Comparison of ENCODE assay signal across 8 mouse cellular contexts in the genomic region with DNA sequence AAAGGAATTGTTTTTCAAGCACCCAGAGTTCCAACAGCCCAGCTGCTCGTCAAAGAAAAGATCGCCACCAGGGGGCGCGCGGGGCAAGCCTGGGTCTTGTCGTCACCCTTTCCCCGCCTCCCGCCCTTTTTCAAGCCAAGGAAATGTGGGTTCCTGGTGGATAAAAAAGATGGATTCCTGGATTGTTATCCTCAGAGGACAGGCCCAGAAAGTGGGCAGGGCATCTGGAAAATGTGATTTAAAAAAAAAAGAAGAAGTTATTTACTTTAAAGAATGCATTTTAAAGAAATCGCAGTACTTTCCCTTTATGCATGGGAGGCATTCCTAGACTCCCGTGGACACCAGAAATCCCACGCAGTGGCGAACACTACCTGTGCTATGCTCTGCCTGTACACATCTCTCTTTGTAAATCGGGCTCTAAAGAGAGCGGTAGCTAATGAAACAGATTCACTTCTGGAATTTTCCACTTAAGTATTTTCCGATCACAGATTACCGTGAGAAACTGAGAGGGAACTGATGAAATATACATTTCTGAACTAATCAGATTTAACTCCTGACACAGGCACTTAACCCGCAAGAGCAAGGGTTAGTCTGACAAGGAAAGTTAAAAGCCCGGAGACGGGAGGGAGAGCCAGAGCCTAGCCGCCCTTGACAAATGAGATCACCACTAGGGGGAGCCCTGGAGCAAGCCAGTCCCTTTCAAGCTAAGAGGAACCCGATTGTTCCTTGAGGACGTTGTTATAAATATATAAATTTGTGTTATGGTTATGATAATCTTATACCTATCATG. TPM values are rescaled to one million over a fixed set of nuclear protein-coding genes. Genes with fewer than 3 reads are reported as not detected.
DNase-seq lines count a peak whose midpoint lies in the region; ATAC-seq and TF ChIP-seq lines count a peak whose summit lies in the region.

No protein-coding gene starts in this region.

- no peaks in the 10 kb centered on the region for H3K9me3 ChIP-seq in embryonic facial prominence, embryonic 13.5 days
- H3K9me3 ChIP-seq in limb, embryonic 12.5 days, result no peaks in the 10 kb centered on the region
- no peaks in the 10 kb centered on the region for H3K9me3 ChIP-seq in midbrain, embryonic 14.5 days (ENCODE audit: control insufficient read depth, low read length)

- H3K27me3 ChIP-seq in embryonic facial prominence, embryonic 13.5 days, result no peaks in the 10 kb centered on the region
- H3K27me3 ChIP-seq in heart, adult 2 months (ENCODE audit: control insufficient read depth, insufficient read depth, low read length), result no peaks in the 10 kb centered on the region
- no peaks in the 10 kb centered on the region for H3K27me3 ChIP-seq in kidney, adult 2 months (replicated peaks; ENCODE audit: control insufficient read depth, insufficient read depth, low read length)
- no peaks in the 10 kb centered on the region; the same call in 1 of the 2 replicates for H3K27me3 ChIP-seq in limb, embryonic 12.5 days
- H3K27me3 ChIP-seq in midbrain, embryonic 14.5 days (ENCODE audit: control insufficient read depth, insufficient read depth, low read length), result no peaks in the 10 kb centered on the region

- H3K27ac ChIP-seq in embryonic facial prominence, embryonic 13.5 days, result peak overlapping the region; percentile 92
- peak overlapping the region; percentile 90 for H3K27ac ChIP-seq in heart, adult 2 months
- H3K27ac ChIP-seq in kidney, adult 2 months (ENCODE audit: insufficient read depth, low read depth, low read length), result peak overlapping the region; percentile 67
- H3K27ac ChIP-seq in limb, embryonic 12.5 days, result peak overlapping the region; percentile 83
- 0 out of 2 replicates have a peak overlapping the region, but pooled peaks have one; percentile 15 for H3K27ac ChIP-seq in midbrain, embryonic 14.5 days (replicated peaks; ENCODE audit: low read depth, low read length)

- peak; percentile 98 for DNase-seq in 3T3-L1 (ENCODE audit: low read depth, low spot score)
- DNase-seq in adrenal gland, postnatal 4 days (ENCODE audit: low spot score in 2 of 2), result peak; percentile 93 to 97
- DNase-seq in heart, adult 2 months, result peak; percentile 90 to 97
- DNase-seq in kidney, adult 2 months, result peak; percentile 97
- peak; percentile 96 for DNase-seq in midbrain, embryonic 14.5 days
- DNase-seq in spleen, adult 12 weeks (ENCODE audit: low spot score), result peak; percentile 85

- 0 out of 2 replicates have a peak, but pooled peaks have one; percentile 12 for TF ChIP-seq POLR2A in heart, adult 2 months (IDR thresholded peaks at IDR 0.05; ENCODE audit: insufficient read depth, low read depth, low read length)
- no peak for TF ChIP-seq POLR2A in kidney, adult 2 months (IDR thresholded peaks at IDR 0.05; ENCODE audit: low read depth, low read length)

- H3K79me2 ChIP-seq in heart, adult 2 months (replicated peaks; ENCODE audit: control insufficient read depth, insufficient read depth, low read length), result no peaks in the 10 kb centered on the region

- intact Hi-C loops in heart, adult 2 months (cut with DNase I), result loop anchor here (1.0 to 2.0 kb wide), 3 partner anchors 63 to 134 kb away; no protein-coding TSS in a partner anchor

- no peak for ATAC-seq in embryonic facial prominence, embryonic 13.5 days (ENCODE audit: insufficient number of reproducible peaks, insufficient read depth, low FRiP score, low TSS enrichment, low read depth)
- ATAC-seq in limb, embryonic 12.5 days (ENCODE audit: insufficient number of reproducible peaks, insufficient read depth, low FRiP score, low TSS enrichment, low read depth), result peak; percentile 29; the same call in 1 of the 2 replicates
- peak; percentile 41; the same call in 1 of the 2 replicates for ATAC-seq in midbrain, embryonic 14.5 days (ENCODE audit: low FRiP score, low TSS enrichment)

- peak; percentile 47; the same call in 1 of the 2 replicates for TF ChIP-seq EP300 in heart, adult 2 months (IDR thresholded peaks at IDR 0.05; ENCODE audit: insufficient read depth, low read depth, low read length)

- H3K4me3 ChIP-seq in embryonic facial prominence, embryonic 13.5 days, result peak overlapping the region; percentile 40
- peak overlapping the region; percentile 50 for H3K4me3 ChIP-seq in heart, adult 2 months
- peak overlapping the region; percentile 46 for H3K4me3 ChIP-seq in kidney, adult 2 months (ENCODE audit: insufficient read depth, low read depth, low read length)
- peak overlapping the region; percentile 29 for H3K4me3 ChIP-seq in limb, embryonic 12.5 days (replicated peaks)
- peak overlapping the region; percentile 20 for H3K4me3 ChIP-seq in midbrain, embryonic 14.5 days (replicated peaks; ENCODE audit: low read depth, low read length)

- peak overlapping the region; percentile 68 for H3K4me2 ChIP-seq in embryonic facial prominence, embryonic 13.5 days
- H3K4me2 ChIP-seq in limb, embryonic 12.5 days, result peak overlapping the region; percentile 62
- H3K4me2 ChIP-seq in midbrain, embryonic 14.5 days (ENCODE audit: low read length), result peak overlapping the region; percentile 61

- peak overlapping the region; percentile 67 for H3K9ac ChIP-seq in embryonic facial prominence, embryonic 13.5 days
- peak overlapping the region; percentile 59; the same call in 1 of the 2 replicates for H3K9ac ChIP-seq in heart, adult 2 months (ENCODE audit: low read depth, low read length)
- H3K9ac ChIP-seq in limb, embryonic 12.5 days (replicated peaks), result peak overlapping the region; percentile 27
- H3K9ac ChIP-seq in midbrain, embryonic 14.5 days (replicated peaks; ENCODE audit: low read length), result peak overlapping the region; percentile 36; the same call in 1 of the 2 replicates

- peak; percentile 87 for TF ChIP-seq CTCF in heart, adult 2 months (IDR thresholded peaks at IDR 0.05)
- TF ChIP-seq CTCF in kidney, adult 2 months (conservative IDR thresholded peaks at IDR 0.05; ENCODE audit: insufficient read depth, insufficient read length, low read depth, low read length), result peak; percentile 83

- 1% methylated on average over 22 of the region's 22 CpGs for WGBS in embryonic facial prominence, embryonic 13.5 days
- under 1% methylated on average over 22 of the region's 22 CpGs for WGBS in heart, adult 2 months
- under 1% methylated on average over 22 of the region's 22 CpGs for WGBS in kidney, adult 2 months
- WGBS in limb, embryonic 12.5 days, result 2% methylated on average over 22 of the region's 22 CpGs
- 1% methylated on average over 22 of the region's 22 CpGs for WGBS in midbrain, embryonic 14.5 days

- peaks cover 5% of the 10 kb centered on the region; the same call in 1 of the 2 replicates for H3K4me1 ChIP-seq in embryonic facial prominence, embryonic 13.5 days
- peaks cover 10% of the 10 kb centered on the region for H3K4me1 ChIP-seq in heart, adult 2 months (ENCODE audit: control insufficient read depth, insufficient read depth, low read length)
- H3K4me1 ChIP-seq in kidney, adult 2 months (ENCODE audit: control insufficient read depth, insufficient read depth, low read length), result 0 out of 2 replicates have a peak, but pooled peaks cover 5% of the 10 kb centered on the region
- H3K4me1 ChIP-seq in limb, embryonic 12.5 days (replicated peaks), result peaks cover 15% of the 10 kb centered on the region
- H3K4me1 ChIP-seq in midbrain, embryonic 14.5 days (ENCODE audit: control insufficient read depth, insufficient read depth, low read length), result peaks cover 9% of the 10 kb centered on the region; the same call in 1 of the 2 replicates

- H3K36me3 ChIP-seq in embryonic facial prominence, embryonic 13.5 days, result no peaks in the 10 kb centered on the region
- no peaks in the 10 kb centered on the region for H3K36me3 ChIP-seq in heart, adult 2 months (ENCODE audit: control insufficient read depth, insufficient read depth, low read length)
- no peaks in the 10 kb centered on the region for H3K36me3 ChIP-seq in kidney, adult 2 months (ENCODE audit: control insufficient read depth, insufficient read depth, low read length)
- H3K36me3 ChIP-seq in limb, embryonic 12.5 days, result no peaks in the 10 kb centered on the region
- no peaks in the 10 kb centered on the region for H3K36me3 ChIP-seq in midbrain, embryonic 14.5 days (ENCODE audit: control insufficient read depth, insufficient read depth, low read length)

RNA-seq across cellular contexts. Expression of gene Kctd17, which starts 19.6 kb away (rescaled TPM):
- 100 to 1,000 TPM; 107 to 113 TPM for total RNA-seq in adrenal gland, postnatal 4 days (2021)
- 49.5 and 50.6 TPM in 2 replicates for polyA plus RNA-seq in embryonic facial prominence, embryonic 13.5 days (2015; fragmentation: Nextera tagmentation; extraction: Ambion mirVana)
- 10 to 100 TPM; 18.4 to 24.5 TPM for total RNA-seq in heart, adult 2 months (2021)
- 52.5 and 66.1 TPM in 2 replicates for polyA plus RNA-seq in heart, adult 2 months (2012; rRNA removed)
- polyA plus RNA-seq in kidney, adult 2 months (2012; rRNA removed), result 163 and 184 TPM in 2 replicates
- 40.3 and 49.8 TPM in 2 replicates for polyA plus RNA-seq in limb, embryonic 12.5 days (2016; fragmentation: Nextera tagmentation; extraction: Ambion mirVana)
- polyA plus RNA-seq in midbrain, embryonic 14.5 days (2014; fragmentation: Nextera tagmentation; extraction: Ambion mirVana), result 120 and 154 TPM in 2 replicates

RNA-seq across cellular contexts. Expression of gene Tmprss6, which starts 20.5 kb away (rescaled TPM):
- total RNA-seq in adrenal gland, postnatal 4 days (2021), result 10 to 100 TPM in 1 of 2 experiments, 1 to 10 TPM in 1; 1.8 to 22.4 TPM
- polyA plus RNA-seq in embryonic facial prominence, embryonic 13.5 days (2015; fragmentation: Nextera tagmentation; extraction: Ambion mirVana), result 0.53 and 1.5 TPM in 2 replicates
- not detected for total RNA-seq in heart, adult 2 months (2021)
- 0.20 TPM in 1 of 2 replicates, not detected in the other for polyA plus RNA-seq in heart, adult 2 months (2012; rRNA removed)
- polyA plus RNA-seq in kidney, adult 2 months (2012; rRNA removed), result 2.7 and 5.7 TPM in 2 replicates
- 0.10 TPM in 1 of 2 replicates, not detected in the other for polyA plus RNA-seq in limb, embryonic 12.5 days (2016; fragmentation: Nextera tagmentation; extraction: Ambion mirVana)
- polyA plus RNA-seq in midbrain, embryonic 14.5 days (2014; fragmentation: Nextera tagmentation; extraction: Ambion mirVana), result 0.26 and 0.43 TPM in 2 replicates

RNA-seq across cellular contexts. Expression of gene Mpst, which starts 41.7 kb away (rescaled TPM):
- 10 to 100 TPM; 52.8 to 53.8 TPM for total RNA-seq in adrenal gland, postnatal 4 days (2021)
- polyA plus RNA-seq in embryonic facial prominence, embryonic 13.5 days (2015; fragmentation: Nextera tagmentation; extraction: Ambion mirVana), result 2.6 and 2.8 TPM in 2 replicates
- total RNA-seq in heart, adult 2 months (2021), result 10 to 100 TPM; 37.5 to 45.9 TPM
- polyA plus RNA-seq in heart, adult 2 months (2012; rRNA removed), result 64.5 and 79.5 TPM in 2 replicates
- polyA plus RNA-seq in kidney, adult 2 months (2012; rRNA removed), result 270 and 419 TPM in 2 replicates
- polyA plus RNA-seq in limb, embryonic 12.5 days (2016; fragmentation: Nextera tagmentation; extraction: Ambion mirVana), result 2.1 and 3.0 TPM in 2 replicates
- polyA plus RNA-seq in midbrain, embryonic 14.5 days (2014; fragmentation: Nextera tagmentation; extraction: Ambion mirVana), result 4.7 and 6.6 TPM in 2 replicates

RNA-seq across cellular contexts. Expression of gene Tst, which starts 42.2 kb away (rescaled TPM):
- 100 to 1,000 TPM; 217 to 242 TPM for total RNA-seq in adrenal gland, postnatal 4 days (2021)
- polyA plus RNA-seq in embryonic facial prominence, embryonic 13.5 days (2015; fragmentation: Nextera tagmentation; extraction: Ambion mirVana), result 22.6 and 25.9 TPM in 2 replicates
- 10 to 100 TPM; 19.1 to 23.2 TPM for total RNA-seq in heart, adult 2 months (2021)
- 30.3 and 41.7 TPM in 2 replicates for polyA plus RNA-seq in heart, adult 2 months (2012; rRNA removed)
- polyA plus RNA-seq in kidney, adult 2 months (2012; rRNA removed), result 151 and 161 TPM in 2 replicates
- polyA plus RNA-seq in limb, embryonic 12.5 days (2016; fragmentation: Nextera tagmentation; extraction: Ambion mirVana), result 6.3 and 6.7 TPM in 2 replicates
- 11.8 and 15.2 TPM in 2 replicates for polyA plus RNA-seq in midbrain, embryonic 14.5 days (2014; fragmentation: Nextera tagmentation; extraction: Ambion mirVana)

RNA-seq across cellular contexts. Expression of gene Il2rb, which starts 47.1 kb away (rescaled TPM):
- total RNA-seq in adrenal gland, postnatal 4 days (2021), result 1 to 10 TPM in 1 of 2 experiments, under 1 TPM in 1; 0.64 to 1.3 TPM
- 0.28 and 0.30 TPM in 2 replicates for polyA plus RNA-seq in embryonic facial prominence, embryonic 13.5 days (2015; fragmentation: Nextera tagmentation; extraction: Ambion mirVana)
- total RNA-seq in heart, adult 2 months (2021), result under 1 TPM; 0.31 to 0.55 TPM
- polyA plus RNA-seq in heart, adult 2 months (2012; rRNA removed), result 1.4 and 2.3 TPM in 2 replicates
- 2.2 and 6.3 TPM in 2 replicates for polyA plus RNA-seq in kidney, adult 2 months (2012; rRNA removed)
- 0.05 and 0.08 TPM in 2 replicates for polyA plus RNA-seq in limb, embryonic 12.5 days (2016; fragmentation: Nextera tagmentation; extraction: Ambion mirVana)
- polyA plus RNA-seq in midbrain, embryonic 14.5 days (2014; fragmentation: Nextera tagmentation; extraction: Ambion mirVana), result 0.08 and 0.11 TPM in 2 replicates

Comparison
In these comparisons a context has a peak if more than half of its experiments do, and no peak if none do; other contexts are left out.
1. H3K27ac ChIP-seq: peak in every context shown above with its lines; median percentile 92 in embryonic facial prominence, embryonic 13.5 days; 90 in heart, adult 2 months; 83 in limb, embryonic 12.5 days; 67 in kidney, adult 2 months; 15 in midbrain, embryonic 14.5 days.